Mouse (Mus musculus) kidney, adult 11 months (tissue): ENCODE measurements at regions not wholly inside any gene's neighbourhood (a gene's known extent, or its start where the extent isn't known, plus 50 kb on each side); places are given as distances from the start of the nearest gene placed in this dataset.

Experiments used
- DNase-seq: peaks from one replicate; pipeline ENCODE4 v3.0.0; 2022

DNA sequence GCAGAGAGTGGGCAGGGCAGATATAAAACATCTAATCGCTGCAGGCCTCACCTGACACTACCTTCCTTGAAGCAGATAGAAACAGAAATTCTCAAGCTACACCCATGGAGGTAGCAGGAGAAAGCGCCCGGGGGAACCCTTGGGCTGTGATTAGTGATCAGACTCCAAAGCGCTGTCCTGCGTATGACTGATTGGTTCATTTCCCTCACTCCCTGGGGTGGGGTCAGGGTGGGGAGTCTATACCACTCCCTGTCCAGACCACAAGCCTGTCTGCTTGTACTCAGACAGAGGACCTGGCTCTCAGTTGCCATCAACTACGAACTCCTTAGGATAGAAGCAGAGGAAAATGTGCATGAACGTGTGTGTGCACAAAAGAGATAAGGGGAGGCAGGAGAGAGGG is 77.7 kb downstream of the Gm826 start:
- no peak for DNase-seq

- no peak for DNase-seq
Measured at GRCm38 (mm10) chr2:160250228-160250627, 83.7 kb downstream of the Gm826 start.

DNA sequence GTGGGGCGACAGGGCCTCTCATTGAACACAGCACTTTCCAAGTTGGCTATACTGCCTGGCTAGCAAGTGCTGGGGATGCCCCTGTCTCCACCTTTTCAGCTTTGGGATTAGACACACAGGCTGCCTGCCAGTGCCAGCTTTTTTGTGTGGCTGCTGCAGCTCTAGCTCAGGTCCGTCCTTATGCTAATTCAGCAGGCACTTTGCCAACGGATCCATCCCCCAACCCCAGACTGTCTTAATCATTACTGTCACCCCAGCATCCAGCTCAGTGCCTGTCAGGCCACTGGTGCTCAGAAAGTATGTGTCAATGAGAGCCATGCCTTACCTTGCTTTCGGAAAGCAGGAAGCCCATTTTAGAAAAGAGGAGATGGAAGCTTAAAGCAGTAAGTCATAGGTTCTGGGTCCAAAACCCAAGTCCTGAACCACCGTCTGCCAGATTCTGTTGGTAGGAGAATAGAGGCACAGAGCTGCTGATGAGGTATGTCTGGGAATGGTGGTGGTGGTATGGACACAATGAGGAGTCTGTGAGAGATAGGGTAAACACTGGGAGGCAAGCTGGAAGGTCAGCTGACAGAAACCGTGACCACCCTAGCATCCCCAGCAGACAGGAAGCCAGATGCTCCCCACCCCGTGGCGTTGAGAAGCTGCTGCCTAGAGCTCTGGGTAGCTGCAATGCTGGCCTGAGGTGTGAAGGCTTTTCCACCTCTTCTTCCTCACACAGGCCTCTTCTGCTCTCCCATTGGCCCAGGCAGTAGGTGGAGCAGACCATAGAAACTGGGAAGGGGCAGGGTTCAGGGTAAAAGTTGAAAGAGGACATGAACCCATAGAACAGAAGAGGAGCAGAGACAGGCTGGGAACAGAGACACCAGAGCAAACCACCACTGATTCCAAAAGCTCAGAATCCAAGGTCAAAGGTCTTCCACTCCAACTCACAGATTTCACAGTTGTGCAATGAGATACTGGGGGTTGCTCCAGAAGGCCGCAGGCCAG is 84.6 kb downstream of the Gm826 start:
- peak; percentile 52 for DNase-seq

DNA sequence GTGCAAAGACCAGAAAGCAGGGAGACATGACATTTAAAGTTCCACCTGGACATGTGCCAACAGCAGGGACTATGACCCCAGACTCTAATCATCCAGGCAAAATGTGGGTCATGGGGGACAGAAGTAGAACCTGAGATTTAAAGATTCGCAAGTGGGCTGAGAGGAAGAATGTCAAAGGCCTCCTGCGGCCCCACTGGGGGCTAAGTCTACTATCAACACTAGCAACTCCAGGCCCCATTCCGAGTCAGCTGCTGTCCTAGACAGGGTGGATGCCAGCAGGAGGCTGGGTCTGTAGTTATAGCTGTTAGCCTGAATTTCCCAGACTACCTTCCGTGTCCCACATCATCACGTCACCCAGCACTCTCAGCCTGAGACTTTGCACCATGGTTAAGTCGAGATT is 86.7 kb downstream of the Gm826 start:
- DNase-seq, result peak; percentile 65

GRCm38 (mm10) chr2:160246356-160246755 is 87.6 kb downstream of the Gm826 start:
- DNase-seq, result peak; percentile 87

- no peak for DNase-seq
Measured at GRCm38 (mm10) chr2:160244866-160245265, 89.1 kb downstream of the Gm826 start.

DNA sequence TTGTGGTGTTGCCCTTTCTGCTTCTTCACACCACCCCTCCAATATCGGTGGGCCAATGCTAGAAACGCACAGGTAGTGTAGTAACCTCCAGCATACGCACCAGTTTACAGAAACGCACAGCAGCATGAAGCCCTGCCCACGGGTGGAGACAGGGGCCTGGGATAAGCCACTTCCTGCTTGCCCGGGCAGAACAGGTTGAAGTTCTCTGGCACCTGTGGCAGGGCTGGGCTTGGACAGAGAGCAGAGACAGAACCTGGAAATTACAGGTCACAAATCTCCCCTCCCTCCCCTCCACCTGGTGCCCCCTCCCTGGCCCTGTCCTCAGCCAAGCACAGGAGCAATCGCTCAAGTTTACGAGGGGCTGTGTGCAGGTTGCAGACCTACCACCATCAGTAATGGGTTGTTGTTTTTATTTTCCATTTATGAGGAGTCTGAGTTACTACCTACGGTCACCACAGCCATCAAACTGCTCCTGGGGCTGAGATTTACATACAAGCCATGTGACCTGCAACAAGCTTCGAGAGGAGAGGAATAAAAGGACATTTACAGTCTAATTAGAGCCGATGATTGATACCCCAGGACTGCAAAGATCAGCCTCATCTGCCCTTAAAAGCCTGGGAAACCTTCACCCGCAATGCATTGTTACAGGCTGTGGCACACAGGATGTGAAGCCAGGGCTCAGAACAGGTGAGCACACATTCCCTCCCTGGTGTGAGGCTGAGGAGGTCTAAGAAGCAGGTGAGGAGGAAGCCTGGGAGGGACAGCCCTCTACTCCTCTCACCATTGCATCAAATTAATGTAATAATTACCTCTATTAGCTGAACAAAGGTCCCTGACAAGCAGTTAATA is 93.2 kb downstream of the Gm826 start:
- DNase-seq, result peak; percentile 60

- DNase-seq, result no peak
Measured at GRCm38 (mm10) chr2:160237436-160238104, 96.4 kb downstream of the Gm826 start.

DNA sequence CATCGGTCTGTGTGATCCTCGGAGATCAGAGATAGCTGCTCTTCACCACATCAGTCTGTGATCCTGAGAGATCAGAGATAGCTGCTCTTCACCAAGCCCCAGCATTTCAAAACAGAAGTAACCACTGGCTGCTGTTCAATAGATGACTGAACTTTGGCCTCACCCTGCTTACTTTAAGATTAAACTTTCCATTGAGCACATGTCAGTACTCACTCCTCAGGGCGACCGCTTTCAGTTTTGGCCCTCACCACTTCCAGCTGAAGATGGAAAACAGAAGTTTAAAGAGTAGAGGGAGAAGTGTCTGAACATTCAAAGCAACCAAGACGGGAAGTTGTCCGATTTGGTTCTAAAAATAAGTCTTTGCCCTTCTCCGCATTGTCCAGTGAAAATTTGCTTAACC is 97.2 kb downstream of the Gm826 start:
- DNase-seq, result peak; percentile 38

DNA sequence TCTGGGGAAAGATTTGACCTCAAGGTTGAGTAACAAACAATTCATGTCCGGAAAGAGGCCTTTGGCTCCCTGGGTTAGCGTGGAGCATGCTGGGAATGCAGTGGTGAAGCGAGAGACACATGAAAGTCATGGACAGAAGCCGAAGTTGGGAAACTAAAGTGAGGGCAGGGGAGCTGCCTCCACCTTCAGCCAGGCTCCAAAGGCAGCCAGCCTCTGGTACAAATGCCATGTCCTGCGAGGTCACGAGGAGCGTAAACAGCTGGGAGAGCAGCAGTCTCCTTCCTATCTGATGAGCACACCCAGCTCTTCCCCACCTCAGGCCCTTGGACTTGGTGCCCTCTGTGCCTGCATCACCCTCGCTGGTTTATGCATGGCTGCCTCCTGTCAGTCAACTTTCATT is 103.2 kb downstream of the Gm826 start:
- DNase-seq, result peak; percentile 54

- no peak for DNase-seq
Measured at GRCm38 (mm10) chr2:160228331-160229035, 105.5 kb downstream of the Gm826 start.

DNA sequence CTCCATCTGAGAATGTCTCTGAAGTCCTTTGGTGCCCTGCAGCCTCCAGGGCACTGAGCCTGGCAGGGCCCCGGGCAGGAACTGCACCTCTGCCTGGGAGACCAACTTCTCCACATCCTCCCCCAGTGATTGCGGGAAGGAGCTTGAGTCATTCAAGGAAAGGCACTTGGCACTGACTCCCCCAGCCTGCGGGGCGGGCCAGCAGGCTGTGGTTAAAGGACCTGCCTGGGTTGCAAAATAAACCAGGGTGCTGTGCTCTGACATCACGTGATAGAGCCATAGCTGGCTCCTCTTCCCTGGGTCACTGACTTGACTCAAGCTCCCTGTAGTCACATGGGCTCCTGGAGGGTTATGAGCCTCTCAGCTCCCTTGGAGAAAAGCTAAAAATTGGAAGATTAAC is 108.5 kb downstream of the Gm826 start:
- peak; percentile 75 for DNase-seq

DNA sequence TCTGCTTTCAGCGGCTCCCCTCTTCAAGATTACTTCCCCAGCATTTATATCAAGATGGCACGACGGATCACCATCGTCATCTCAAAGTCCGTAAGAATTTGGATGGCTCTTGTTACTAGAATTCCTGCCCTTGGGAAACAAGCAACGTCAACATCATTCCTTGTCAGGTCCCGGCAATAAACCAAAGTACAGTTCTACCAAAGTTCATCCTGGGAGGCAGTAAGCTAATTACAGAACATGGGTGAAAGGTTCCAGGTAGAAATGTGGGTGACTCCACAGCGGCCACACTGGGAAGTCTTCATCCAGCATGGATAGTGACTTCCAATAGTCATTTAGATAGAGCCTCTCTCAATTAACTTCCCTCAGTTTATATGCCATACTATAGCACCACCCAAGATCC is 110.6 kb downstream of the Gm826 start:
- DNase-seq, result peak; percentile 64

GRCm38 (mm10) chr2:160221772-160222171 is 112.2 kb downstream of the Gm826 start:
- no peak for DNase-seq

DNA sequence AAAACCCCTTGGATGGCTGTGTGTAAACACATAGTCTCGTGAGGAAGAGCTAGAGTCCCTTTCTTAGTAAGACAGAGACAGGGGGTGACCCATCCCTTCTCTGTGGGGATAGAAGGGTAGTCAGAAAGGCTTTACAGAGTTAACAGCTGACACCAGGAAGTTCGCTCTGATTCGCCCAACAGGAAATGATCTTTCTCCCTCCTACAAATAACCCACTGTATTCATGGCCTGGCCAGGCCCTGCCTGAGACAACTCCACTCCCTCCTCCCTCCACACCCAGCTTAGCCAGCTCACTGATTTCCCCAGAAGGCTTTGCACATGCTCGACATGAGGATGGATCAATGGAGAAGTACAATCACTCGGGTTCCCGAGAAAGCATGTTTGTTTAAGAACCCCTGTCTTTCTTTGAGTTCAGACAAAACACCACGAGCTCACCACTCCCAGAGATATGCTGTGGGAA is 113.4 kb downstream of the Gm826 start:
- DNase-seq, result no peak

DNA sequence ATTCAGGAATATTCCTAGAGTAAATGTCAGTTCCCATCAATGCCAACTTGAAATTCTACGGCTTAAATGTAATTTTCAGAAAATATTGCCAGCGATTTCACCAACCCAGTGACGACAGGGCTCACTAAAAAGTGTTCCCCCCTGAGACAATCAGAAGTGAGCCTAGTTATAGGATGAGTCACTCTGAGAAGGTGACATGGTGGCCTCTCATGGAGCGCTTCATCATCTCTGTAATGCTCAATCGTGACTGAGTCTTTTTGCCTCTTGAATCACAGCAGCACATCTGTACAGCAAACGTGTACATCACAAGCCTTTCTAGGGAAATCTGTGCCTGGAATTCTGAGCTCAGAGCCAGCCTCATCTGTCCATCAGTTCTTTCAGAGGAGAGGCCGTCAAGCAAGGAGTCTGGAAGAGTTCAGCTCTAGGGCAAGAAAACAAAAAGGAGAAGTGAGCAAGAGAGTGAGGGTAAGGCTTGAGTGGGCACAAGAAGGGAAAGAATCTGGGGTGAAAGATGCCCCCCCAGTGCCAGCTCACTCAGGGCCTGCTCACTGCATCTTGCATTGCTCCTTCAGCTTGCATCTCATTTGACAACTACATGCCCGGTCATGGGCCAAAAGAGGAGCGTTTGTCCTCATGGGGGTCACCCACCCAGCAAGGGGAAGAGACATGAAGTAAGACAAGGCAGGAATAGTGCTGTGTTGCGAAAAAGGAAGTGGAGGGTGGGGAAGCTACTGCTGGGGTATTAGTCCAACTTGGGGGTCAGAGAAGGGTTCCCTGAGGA is 119.7 kb downstream of the Gm826 start:
- DNase-seq, result no peak

- no peak for DNase-seq
Measured at GRCm38 (mm10) chr2:160210507-160210906, 123.5 kb downstream of the Gm826 start.

DNA sequence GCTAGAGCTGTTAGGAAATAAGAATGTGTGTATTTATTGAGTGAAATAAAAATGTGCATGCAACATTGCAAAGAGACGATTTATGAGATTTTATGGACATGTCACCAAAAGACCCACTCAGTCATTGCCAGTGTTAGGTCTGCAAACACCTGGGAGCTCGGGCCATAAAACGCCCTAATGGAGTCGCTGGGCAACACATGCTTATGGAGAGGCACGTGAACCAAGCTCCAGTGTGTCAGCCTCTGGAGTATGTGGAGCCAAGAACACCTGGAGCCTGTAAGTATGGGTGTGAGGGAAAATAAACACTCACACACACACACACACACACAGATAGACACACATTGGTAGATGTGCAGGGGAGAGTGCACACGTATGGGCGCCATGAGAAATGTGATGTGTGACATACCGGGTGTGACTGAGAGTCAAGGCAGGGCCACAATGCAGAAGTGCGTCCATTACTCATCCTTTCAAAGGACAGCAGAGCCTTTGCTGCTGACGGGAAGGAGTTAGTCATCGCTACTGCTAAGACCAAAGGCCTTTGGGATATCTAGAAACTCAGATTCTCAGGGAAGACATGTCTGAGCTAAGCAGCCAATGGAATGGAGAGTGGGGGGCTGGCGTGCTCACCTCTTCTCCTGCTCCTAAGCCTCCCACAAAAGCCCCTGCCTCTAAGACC is 124.2 kb downstream of the Gm826 start:
- DNase-seq, result no peak

GRCm38 (mm10) chr2:160208295-160208694 is 125.7 kb downstream of the Gm826 start:
- DNase-seq, result no peak

DNA sequence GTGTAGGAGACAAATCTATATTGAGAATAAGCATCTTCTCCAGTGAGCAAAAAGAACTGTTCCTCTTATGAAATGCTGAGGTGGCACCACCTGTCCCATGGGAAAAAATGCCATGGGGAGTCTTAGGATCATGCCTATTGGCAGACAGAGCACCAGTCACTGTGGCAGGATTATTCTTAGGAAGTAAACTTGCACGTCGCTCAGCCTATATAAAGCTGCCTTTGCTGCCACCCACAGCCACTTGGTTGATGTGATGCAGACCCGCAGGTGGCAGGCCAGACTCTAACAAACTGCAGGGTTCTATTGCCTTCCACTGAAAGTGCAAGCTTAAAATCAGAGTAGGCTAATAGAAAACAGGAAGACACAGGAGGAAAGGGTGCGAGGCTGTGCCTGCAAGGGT is 126.7 kb downstream of the Gm826 start:
- no peak for DNase-seq

DNA sequence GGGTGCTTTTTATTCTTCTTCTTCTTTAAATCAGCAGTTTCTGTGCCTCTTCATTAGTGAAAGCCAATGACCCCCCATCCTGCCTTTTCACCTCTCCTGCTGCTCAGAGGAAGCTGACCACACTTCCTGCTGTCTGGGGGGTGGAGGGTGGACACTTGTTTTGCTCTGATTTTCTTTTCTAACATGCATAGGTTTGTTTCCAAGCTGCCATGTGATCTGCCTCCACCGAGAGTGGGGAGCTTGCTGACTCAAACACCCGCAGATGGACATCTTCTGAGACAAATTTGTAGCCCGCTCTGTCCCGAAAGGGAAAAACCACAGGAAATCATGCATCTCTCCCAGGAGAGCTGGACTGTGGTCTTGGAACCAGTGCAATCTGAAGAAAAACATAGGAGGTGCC is 141.3 kb downstream of the Gm826 start:
- DNase-seq, result peak; percentile 8
